Mouse (Mus musculus) lung, postnatal 14 days (tissue): ENCODE results near the gene Osbpl5.
"Not testable (repeated sequence)": the region's sequence is repeated elsewhere in the genome, so short reads cannot be mapped to it uniquely, and the experiment has no call there.

Source experiments
- DNase-seq: peaks from one replicate; pipeline ENCODE4 v3.0.0; 2021

Gene Osbpl5

GRCm38 (mm10) chr7:143696140-143696539 is 60.6 kb downstream of the Osbpl5 start:
- peak; percentile 67 for DNase-seq

GRCm38 (mm10) chr7:143694550-143694949 is 62.2 kb downstream of the Osbpl5 start:
- no peak for DNase-seq

GRCm38 (mm10) chr7:143692746-143693510 is 63.9 kb downstream of the Osbpl5 start:
- no peak for DNase-seq

GRCm38 (mm10) chr7:143691909-143692308 is 64.9 kb downstream of the Osbpl5 start:
- no peak for DNase-seq

DNA sequence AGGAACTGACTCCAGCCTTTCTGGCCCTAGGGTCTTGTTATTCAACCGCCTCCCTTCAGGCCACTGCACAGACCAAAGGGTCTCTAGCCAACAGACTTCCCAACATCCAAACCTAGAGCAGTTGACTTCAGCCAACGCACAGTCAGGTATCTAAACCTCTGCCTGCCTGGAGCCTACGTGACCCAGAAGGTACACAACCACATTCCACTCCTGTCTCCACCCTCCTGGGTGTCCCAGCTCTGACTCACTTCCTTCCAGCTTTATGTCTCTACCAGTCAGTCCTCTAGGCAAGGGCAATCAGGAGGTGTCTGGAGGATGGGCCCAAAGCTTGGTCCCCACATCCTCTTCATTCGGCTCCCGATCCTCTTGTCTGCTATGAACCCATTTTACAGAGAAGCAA is 65.6 kb downstream of the Osbpl5 start:
- DNase-seq: no peak

GRCm38 (mm10) chr7:143689946-143690345 is 66.8 kb downstream of the Osbpl5 start:
- DNase-seq: no peak

DNA sequence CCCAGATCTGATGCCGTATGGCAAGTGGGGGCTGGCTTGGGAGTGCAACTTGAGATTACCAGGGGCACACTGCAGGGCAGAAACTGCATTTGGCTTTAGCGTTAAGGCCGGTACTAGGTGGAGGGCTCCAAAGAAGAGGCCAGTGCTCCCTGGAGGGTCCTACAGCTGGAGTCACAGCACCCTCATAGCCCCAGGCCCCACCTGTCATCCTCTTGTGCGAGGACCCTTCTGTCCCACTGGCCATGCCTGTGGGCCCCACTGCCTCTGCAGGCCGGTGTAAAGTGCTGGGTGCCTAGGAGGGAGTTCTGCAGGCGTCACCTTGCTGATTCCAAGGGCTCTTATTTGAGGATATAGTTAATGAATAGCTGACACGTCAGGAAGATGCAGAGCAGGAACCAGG is 67.3 kb downstream of the Osbpl5 start:
- no peak for DNase-seq

DNA sequence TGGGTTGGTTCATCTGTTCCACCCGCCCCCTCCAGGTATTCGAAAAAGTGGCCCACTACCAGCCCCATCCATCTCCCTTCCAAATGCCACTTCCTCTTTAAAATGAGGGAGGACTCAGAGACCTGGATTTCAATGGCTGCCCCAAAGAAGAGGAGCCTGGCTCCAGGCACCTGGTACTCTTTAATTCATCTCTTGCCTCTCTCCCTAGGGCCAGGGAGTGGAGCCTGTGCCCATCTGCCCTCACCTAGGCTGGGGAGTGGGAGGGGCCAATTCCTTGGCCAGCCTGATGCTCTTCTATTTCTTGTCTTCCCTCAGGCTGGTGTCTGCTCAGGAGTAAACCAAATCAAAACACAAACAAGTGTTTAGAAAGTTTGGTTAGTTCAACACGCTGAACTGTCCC is 70.1 kb downstream of the Osbpl5 start:
- not testable (repeated sequence) for DNase-seq

- not testable (repeated sequence) for DNase-seq
Measured at GRCm38 (mm10) chr7:143686191-143686590, 70.6 kb downstream of the Osbpl5 start.

- DNase-seq: peak; percentile 77
Measured at GRCm38 (mm10) chr7:143685359-143686067, 71.3 kb downstream of the Osbpl5 start, which contains the start of gene Tnfrsf23. Tnfrsf23 (minus strand) TSS chr7:143685872.

- DNase-seq: not testable (repeated sequence)
Measured at GRCm38 (mm10) chr7:143684569-143684968, 72.2 kb downstream of the Osbpl5 start.

GRCm38 (mm10) chr7:143681566-143681965 is 75.2 kb downstream of the Osbpl5 start:
- no peak for DNase-seq

GRCm38 (mm10) chr7:143680836-143681235 is 75.9 kb downstream of the Osbpl5 start:
- DNase-seq: not testable (repeated sequence)

DNA sequence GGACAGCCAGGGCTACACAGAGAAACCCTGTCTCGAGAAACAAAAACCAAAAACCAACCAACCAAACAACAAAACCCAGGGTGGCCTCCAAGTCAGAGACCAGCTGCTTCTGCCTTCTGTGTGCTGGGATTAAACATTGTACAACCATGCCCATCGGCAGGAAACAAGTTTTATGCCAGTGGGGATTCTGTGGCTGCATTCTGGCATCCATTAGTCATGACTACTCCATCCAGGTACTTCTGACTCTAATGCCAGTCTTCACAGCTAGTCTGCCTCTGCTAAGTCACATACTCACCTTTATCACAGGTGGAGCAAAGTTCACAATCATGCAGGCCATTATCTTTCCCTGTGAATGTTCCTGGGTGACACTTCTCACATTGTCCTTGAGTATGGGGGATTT is 77.1 kb downstream of the Osbpl5 start:
- not testable (repeated sequence) for DNase-seq

GRCm38 (mm10) chr7:143666427-143667311 is 90.1 kb downstream of the Osbpl5 start:
- no peak for DNase-seq

- no peak for DNase-seq
Measured at GRCm38 (mm10) chr7:143663470-143663869, 93.3 kb downstream of the Osbpl5 start.

- no peak for DNase-seq
Measured at GRCm38 (mm10) chr7:143660797-143661196, 96.0 kb downstream of the Osbpl5 start.

DNA sequence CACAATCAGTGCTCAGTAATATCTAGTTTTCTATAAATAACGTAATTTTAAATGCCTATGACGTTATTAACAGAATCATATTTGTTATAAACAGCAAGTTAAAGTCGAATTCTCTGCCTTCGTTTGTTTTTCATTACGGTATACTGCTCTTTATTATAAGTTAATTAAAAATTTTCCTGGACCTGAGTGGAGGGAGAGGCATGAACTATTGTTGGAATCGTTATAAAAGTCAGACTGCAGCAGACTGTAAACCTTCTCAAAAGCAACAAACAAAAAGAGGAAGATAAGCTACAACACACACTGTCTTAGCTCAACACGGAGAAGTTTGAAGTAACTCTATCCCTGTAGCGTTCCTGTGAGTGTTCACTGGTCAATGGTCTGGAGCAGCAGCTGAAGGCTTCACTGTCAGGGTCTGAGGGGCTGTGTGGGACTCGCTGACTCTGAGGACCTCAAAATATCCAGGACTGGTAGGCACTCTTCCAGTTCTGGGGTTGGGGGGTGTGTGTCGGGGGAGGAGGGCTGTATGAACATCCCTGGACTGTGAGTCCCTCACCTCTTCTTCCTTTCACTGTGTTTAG is 106.9 kb downstream of the Osbpl5 start:
- DNase-seq: not testable (repeated sequence)

DNA sequence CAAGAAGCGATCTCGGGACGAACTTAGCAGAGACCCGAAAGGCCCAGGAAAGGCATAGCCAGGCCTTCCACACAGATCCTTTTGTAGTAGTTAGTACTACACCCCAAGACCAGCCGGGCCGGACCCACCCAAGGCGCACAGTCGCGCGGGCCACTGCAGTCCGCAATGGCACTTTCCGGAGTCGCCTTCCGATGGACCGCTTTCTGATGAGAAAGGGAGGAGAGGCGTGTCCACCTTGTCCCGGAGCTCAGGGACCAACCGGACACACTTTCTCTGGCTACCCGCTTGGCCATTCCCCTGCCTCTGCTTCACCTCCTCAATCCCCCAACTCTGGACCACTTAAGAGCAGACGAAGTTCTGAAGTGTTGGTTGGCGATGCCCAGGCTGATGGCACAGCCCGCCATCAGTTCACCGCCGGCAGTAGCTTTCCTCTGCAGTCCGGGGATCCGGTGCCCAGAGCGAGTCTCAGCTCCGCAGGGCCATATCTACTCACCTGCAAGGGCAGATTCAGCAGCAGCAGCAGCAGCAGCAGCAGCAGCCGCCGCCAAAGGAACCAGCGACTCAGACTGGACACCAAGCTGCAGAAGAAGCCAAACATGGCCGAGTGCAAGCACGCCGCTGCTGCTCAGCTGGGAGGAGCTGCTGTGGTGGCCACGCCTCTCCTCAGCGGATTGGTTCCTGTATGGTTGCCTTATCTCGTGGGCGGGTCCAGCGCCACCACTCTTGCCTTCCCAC is 107.6 kb downstream of the Osbpl5 start, which contains the start of gene Tnfrsf22:
Gene Tnfrsf22, minus strand, starts transcription at position 628 of the 735 bp plus-strand sequence.
- peak; percentile 81 for DNase-seq

- not testable (repeated sequence) for DNase-seq
Measured at GRCm38 (mm10) chr7:143643949-143644348, 112.8 kb downstream of the Osbpl5 start.
